Mouse (Mus musculus): Measurements from ENCODE around the gene Sec14l2.
A peak's percentile ranks its signal among the peaks of the same experiment; 100 is the strongest.

DNA sequence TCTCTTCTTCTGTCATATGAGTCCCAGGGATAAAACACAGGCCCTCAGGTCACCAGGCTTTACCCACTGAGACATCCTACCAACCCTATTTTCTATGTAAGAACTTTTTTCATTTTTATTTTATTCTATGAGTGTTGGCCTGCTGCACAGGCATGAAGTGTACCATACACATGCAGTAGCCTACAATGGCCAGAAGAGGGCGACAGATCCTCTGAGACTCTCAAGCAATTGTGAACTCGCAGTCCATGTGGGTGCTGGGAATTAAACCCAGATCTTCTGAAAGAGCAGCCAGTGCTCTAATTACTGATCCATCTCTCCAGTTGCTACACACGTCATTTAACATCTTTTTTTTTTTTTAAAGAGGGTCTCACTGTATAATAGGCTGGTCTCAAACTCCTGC is 10.2 kb upstream of the Sec14l2 start:
- TF ChIP-seq CTCF (IDR thresholded peaks at IDR 0.05), result peak; percentile 74
- no peak for TF ChIP-seq EP300 (IDR thresholded peaks at IDR 0.05)
